Mouse (Mus musculus): ENCODE data around the gene Anks3.

Gene Anks3

GRCm38 (mm10) chr16:4928474-4928873, 35.5 kb downstream of the Anks3 start:
- no peak for DNase-seq (ENCODE audit: low spot score in 2 of 2)

GRCm38 (mm10) chr16:4927967-4928366, 36.0 kb downstream of the Anks3 start:
- no peak for DNase-seq (ENCODE audit: low spot score in 2 of 2)

GRCm38 (mm10) chr16:4923996-4924395, 40.0 kb downstream of the Anks3 start:
- no peak for DNase-seq (ENCODE audit: low spot score in 2 of 2)

- no peak for DNase-seq (ENCODE audit: low spot score in 2 of 2)
These were observed 41.5 kb downstream of the Anks3 start for GRCm38 (mm10) chr16:4922481-4922880.

GRCm38 (mm10) chr16:4920556-4920955, 43.4 kb downstream of the Anks3 start:
- DNase-seq (ENCODE audit: low spot score in 2 of 2), result no peak

GRCm38 (mm10) chr16:4916608-4917007, 47.4 kb downstream of the Anks3 start:
- no peak for DNase-seq (ENCODE audit: low spot score in 2 of 2)

GRCm38 (mm10) chr16:4915931-4916330, 48.1 kb downstream of the Anks3 start:
- no peak for DNase-seq (ENCODE audit: low spot score in 2 of 2)

GRCm38 (mm10) chr16:4913783-4914735, 49.9 kb downstream of the Anks3 start:
- peak; percentile 80 to 83 for DNase-seq (ENCODE audit: low spot score in 2 of 2)

GRCm38 (mm10) chr16:4912907-4913782, 50.9 kb downstream of the Anks3 start:
- DNase-seq (ENCODE audit: low spot score in 2 of 2), result no peak

- no peak for DNase-seq (ENCODE audit: low spot score in 2 of 2)
These were observed 51.8 kb downstream of the Anks3 start for GRCm38 (mm10) chr16:4912074-4912648.

- DNase-seq (ENCODE audit: low spot score in 2 of 2), result no peak
These were observed 53.2 kb downstream of the Anks3 start for GRCm38 (mm10) chr16:4910758-4911157.

GRCm38 (mm10) chr16:4909745-4910144, 54.3 kb downstream of the Anks3 start:
- no peak for DNase-seq (ENCODE audit: low spot score in 2 of 2)

GRCm38 (mm10) chr16:4907972-4908371, 56.0 kb downstream of the Anks3 start:
- DNase-seq (ENCODE audit: low spot score in 2 of 2), result no peak

- no peak for DNase-seq (ENCODE audit: low spot score in 2 of 2)
These were observed 56.6 kb downstream of the Anks3 start for GRCm38 (mm10) chr16:4907386-4907785.

GRCm38 (mm10) chr16:4906559-4906958, 57.4 kb downstream of the Anks3 start:
- DNase-seq (ENCODE audit: low spot score in 2 of 2), result no peak

GRCm38 (mm10) chr16:4905591-4905990, 58.4 kb downstream of the Anks3 start:
- DNase-seq (ENCODE audit: low spot score in 2 of 2), result no peak

- no peak for DNase-seq (ENCODE audit: low spot score in 2 of 2)
These were observed 59.1 kb downstream of the Anks3 start for GRCm38 (mm10) chr16:4904878-4905277.

- DNase-seq (ENCODE audit: low spot score in 2 of 2), result no peak
These were observed 60.4 kb downstream of the Anks3 start for GRCm38 (mm10) chr16:4903491-4904102.

- no peak for DNase-seq (ENCODE audit: low spot score in 2 of 2)
These were observed 61.6 kb downstream of the Anks3 start for GRCm38 (mm10) chr16:4902390-4902789.

- no peak for DNase-seq (ENCODE audit: low spot score in 2 of 2)
These were observed 62.8 kb downstream of the Anks3 start for GRCm38 (mm10) chr16:4901167-4901566.

GRCm38 (mm10) chr16:4899711-4900110, 64.3 kb downstream of the Anks3 start:
- no peak for DNase-seq (ENCODE audit: low spot score in 2 of 2)

GRCm38 (mm10) chr16:4898881-4899280, 65.1 kb downstream of the Anks3 start:
- no peak for DNase-seq (ENCODE audit: low spot score in 2 of 2)

All from right cerebral cortex, postnatal 36 days (tissue).